Mouse (Mus musculus) telencephalon, adult 2 months (tissue): Measurements from ENCODE around the gene Col4a3bp.

Experiments
- DNase-seq: peaks from one replicate; pipeline ENCODE4 v3.0.0-alpha.2; 2011; ENCODE audit warnings: low read depth, low spot score

Gene Col4a3bp

DNA sequence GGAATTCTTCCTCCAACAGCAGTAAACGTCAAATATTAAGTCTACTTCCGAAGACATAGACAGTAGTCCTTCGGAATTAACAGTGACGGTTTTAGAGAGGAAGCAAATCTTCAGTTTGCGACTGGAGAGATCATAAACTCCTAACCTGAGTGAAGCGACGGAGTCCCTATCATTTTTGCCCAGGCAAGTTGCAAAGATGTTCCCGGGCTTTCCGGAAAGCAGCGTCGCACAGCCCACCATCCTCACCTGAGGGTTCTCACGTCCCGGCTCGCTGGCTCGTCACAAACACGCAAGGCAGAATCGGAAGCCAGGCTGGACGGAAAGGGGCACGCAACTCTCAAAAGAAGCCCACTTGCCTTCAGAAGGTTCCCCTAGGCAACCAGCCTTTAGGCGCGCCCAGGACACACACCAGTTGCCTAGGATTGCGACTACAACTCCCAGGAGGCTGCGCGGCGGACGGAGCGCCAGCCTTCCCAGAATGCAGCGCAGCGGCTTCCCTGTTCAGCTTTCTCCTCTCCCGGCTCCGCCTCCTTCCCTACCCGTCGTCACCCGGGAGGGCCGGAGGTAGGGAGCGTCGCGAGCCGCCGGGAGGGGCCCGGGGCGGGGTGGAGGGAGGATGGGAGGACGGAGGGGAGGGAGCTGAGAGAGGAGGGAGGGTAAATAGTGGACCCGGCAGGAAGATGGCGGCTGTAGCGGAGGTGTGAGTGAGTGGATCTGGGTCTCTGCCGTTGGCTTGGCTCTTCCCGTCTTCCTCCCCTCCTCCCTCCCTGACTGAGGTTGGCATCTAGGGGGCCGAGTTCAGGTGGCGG lies at the start of gene Col4a3bp, which contains the start of gene Polk:
Gene Col4a3bp (plus strand): TSS at position 538 of the 809 bp plus-strand sequence.
Gene Polk (minus strand): TSS at position 499 of the 809 bp plus-strand sequence.
- peak; percentile 95 for DNase-seq

DNA sequence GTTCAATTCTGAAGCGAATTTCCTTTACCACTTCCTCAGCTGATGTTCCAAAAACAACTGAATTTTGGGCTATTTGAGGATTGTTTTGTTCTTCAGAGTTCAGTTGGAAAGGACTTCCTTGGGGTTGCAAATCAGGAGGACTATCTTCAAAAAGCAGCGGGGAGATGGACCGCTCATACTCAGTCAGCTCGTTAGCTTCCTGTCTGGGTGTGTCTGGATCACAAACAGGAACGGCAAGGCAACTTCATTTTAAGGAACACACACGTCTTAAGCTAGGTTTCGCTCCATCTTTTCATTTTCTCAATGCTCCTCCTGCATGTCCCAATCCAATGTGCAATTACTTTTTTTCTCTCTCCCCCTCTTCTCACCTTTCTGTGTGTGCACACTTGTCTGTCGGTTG lies 45.8 kb upstream of the Col4a3bp start:
- no peak for DNase-seq

DNA sequence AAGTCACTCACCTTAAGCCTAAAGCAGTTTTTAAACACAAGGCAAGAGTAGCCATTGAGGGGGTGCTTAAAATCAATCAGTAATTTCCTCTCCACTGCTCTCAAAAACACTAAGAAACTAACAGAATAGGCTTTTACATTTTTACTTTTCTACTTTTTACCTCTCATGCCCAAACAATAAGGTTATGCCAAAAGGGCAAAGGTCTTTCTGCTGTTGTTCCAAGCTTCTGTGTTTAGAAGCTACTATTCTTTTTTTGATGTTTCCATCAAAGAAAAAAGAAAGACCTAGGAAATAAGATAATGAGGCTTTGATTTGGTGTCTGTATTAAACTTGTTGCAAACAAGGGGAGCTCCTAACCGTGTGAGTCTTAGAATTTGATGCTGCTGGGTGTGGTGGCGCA lies 42.5 kb upstream of the Col4a3bp start:
- no peak for DNase-seq

DNA sequence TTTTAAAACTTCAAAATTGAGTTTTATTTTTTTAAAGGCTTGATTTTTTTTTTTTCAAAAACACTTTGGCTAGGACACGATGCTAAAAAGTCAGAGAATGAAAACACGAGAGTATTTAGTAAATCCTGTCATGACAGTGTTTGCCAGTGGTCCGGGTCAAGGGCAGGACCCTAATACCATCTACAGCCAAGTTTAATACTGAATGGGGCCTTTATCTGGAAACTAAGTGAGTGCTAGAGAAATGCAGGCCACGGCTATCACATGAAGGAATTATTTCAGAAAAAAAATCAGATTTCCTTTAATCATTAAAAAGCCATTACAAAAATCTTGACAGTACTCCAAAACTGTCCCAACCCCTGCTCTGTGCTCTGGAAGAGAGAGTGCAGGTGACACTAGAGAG lies 36.8 kb upstream of the Col4a3bp start:
- no peak for DNase-seq

DNA sequence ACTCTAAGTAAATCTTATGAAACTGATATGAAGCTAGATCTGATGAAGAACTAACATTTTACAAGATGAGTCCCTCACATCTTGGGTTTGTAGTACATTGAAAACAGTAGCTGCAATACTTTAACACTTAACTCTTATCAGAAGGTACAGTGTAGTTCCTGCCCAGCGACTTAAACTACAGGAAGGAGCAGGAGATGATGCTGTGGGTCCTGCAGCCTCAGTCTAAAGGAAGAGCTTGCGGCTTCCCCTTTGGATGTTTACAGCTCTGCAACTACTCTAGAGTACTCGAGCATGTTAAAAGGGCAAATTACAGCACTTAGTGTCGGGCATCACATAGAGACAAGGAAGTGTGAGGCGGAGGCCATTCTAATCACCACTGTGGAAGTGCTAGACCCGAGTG lies 36.1 kb upstream of the Col4a3bp start:
- no peak for DNase-seq

DNA sequence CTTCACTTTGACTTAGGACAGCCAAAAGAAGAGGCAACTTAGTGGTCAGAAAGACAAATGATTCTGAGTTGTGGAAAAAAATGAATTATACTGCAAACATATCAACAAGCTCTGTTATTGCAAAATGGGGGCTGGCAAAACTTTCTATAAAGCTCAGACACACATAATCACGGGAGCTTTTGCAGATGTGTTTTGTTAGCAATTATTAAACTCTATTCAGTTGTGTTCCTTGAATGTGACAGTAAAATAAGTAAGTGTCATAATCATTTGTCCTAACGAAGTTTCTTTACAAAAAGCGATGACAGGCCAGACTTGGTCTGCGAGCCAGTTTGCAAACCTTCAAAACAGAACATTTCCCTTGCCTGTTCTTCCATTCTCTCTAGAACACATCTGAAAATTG lies 34.9 kb upstream of the Col4a3bp start:
- DNase-seq: no peak

DNA sequence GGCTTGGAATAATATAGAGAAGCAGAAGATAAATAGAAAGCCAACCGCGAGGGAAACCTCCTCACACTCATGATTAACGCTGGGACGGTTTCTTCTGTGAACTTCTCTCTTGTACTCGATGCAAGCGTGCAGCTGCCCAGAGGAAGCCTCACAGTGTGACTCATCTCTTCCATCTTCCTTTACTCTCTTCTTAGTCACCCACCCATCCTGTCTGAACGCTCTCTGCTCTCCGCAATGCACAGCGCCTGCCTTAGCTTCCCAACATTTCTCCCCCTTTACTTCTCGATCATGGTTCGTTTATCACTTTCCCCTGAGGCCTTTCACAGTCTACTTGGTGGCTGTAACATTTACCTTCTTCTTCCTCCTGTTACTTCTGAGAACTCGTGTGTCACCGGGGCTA lies 31.8 kb upstream of the Col4a3bp start:
- peak; percentile 33 for DNase-seq

DNA sequence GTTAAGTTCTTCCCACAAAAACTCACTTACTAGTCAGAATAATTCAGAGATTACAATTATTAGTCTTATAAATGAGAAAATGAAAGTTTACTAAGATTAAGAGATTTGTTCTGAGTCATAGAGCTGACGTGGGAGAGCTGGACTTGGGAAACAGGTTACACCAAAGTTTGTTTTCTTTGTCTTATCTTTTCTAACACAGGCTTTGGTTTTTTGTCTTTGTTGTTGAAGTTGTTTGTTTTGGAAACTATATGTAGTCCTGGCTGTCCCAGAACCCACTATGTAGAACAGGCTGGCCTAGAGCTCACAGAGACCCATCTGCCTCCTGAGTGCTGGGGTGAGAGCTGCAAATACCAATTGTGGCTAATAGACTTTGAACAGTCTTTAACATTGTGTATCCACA lies 31.2 kb upstream of the Col4a3bp start:
- DNase-seq: no peak

DNA sequence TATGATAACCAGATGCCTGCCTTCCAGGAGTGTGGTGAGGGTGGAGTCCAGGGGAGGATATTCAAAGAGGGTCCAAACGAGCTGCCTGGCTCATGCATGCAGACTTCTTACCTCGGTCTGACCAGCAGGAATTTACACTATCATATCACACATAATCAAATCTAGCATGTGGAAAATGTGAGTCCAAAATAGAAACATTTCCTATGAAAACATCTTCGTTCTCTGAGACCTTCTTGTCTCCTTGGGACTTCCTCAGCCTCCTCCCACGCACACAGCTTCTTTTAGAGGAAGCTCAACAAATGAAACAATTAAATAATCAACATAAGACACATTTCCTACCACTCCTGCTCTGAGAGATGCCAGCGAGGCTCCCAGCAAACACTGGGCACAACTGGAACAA lies 30.5 kb upstream of the Col4a3bp start:
- DNase-seq: no peak

DNA sequence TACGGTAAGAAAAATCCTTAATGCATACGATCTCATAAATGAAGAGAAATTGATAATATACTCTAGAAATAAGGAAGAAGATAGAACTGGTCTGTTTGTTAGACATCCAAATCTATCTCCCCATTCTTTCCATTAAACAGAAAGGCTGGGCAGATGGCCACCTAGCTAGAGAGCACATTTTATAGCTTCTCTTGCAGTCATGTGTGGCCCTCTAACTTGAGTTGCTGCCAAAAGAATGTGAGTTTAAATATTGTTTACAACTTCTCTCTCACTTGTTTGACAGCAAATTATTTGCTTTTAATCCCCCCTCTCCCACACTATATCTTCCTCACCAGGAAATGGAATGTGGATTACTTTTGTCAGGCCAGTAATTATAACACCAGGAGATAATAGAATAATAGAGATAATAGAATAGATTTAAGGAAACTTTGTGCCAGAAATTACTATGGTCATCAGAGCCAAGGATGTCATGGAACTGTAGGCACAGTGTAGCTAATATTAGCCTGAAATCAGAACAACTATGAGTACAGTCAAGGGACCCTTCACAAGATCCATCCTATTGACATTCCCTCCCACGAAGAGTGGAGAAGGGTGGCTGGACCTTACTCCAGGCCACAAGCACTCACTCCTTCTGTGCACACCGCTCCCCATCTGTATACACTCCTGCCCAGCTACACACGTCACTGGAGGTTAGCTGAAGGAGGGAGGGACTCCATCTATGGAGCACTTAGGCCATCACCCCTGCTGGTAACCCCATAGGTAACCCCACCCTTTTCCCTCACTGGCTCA lies 28.1 kb upstream of the Col4a3bp start:
- no peak for DNase-seq

DNA sequence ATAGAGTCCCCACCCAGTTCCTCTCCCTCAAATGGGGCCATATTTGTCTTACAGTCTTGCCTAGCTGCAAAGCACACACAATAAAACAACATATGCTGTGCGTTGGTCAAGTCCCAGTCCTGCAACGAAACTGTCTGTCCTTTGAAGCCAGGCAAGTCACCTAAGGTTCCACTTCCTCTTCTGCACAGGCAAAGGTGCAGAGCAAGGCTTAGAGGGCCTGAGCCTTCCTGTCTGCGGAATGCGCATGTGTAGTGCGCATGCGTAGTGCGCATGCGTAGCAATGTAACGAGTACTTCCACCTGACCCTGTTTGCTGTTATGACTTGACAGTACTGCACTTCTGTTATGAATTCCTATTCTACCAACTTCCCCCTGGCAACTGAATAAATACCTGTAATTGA lies 26.2 kb upstream of the Col4a3bp start:
- no peak for DNase-seq

DNA sequence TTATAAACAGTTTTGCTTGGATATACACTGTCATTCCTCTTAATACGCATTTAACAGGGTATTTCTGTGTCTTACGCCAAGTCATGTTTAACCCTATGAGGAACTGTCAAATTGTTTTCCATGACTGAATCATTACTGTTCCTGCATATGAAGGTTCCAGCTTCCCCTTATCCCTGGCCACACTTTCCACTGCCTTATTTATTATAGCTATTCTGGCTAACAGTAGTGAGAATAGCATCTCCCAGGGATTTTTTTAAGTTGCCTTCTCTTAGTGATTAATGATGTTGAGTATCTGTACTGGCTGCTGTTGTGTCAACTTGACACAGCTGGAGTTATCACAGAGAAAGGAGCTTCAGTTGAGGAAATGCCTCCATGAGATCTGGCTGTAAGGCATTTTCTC lies 25.1 kb upstream of the Col4a3bp start:
- DNase-seq: no peak

DNA sequence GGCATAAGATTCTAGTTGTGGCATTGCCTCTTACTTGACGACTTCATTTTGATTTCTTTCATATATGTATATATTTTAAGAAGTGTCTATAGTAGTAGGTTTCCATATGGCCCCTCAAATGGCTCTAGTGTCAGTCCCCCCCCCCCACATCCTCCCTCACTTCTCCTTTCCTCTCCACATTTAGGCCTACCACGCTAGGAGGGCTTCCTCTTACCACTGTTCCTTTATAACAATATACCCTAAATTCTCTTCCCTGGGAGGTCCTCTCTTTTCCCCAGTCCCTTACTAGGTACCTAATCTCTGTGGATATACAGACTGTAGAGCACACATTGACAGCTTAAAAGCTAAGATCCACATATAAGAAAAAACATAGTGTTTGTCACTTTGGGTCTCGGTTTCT lies 21.1 kb upstream of the Col4a3bp start:
- DNase-seq: no peak

DNA sequence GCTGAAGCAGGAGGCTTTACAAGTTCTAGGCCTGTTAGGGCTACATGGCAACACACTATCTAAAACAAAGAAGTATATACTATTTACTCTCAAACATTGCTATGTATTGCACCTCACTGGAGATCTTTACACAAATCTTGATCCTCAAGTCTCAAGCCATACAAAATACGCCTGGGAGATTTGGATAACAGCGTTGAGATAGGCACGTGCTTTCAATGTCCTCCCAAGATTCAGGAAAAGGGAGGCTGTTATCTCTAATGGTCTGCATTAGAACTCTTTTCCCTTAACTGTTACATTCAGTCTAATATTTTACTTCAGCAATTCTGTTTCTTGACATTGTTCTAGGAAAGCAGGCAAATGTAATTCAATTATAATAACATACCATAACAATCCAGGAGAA lies 15.4 kb upstream of the Col4a3bp start:
- DNase-seq: no peak

DNA sequence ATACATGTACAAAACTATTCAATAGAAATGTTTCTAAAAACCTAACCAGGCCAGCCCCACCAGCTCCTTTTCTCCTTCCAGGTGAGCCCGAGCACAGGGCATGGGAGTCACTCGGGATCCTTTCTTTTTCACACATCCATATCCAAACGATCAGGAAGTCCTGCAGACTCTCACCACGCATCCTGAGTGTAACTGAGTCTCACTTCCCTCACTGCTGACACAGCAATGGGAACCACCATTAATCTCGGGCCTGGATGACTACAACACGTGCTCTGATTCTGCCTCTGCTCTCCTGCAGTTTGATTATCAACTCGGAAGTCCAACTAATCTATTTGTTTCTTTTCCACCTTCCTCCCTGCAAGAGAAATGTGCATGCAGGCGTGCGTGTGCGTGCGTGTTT lies 14.6 kb upstream of the Col4a3bp start:
- DNase-seq: no peak

DNA sequence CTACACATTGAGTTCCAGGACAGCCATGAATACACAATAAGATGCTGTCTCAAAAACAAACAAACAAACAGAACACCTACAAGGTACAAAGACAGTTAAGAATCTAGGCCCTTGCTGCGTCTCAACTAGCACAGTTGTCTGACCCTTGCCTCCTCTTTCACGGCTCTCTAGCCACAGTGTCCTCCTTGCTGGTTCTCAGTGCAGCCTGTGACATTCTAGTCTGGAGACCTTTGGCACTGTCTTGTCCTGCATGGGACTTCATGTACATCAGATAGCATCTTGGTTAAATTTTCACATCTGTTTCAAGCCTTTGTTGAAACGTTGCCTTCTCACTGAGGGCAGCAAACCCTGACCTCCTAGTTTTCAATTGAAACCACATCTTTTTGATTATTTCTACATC lies 13.6 kb upstream of the Col4a3bp start:
- no peak for DNase-seq

DNA sequence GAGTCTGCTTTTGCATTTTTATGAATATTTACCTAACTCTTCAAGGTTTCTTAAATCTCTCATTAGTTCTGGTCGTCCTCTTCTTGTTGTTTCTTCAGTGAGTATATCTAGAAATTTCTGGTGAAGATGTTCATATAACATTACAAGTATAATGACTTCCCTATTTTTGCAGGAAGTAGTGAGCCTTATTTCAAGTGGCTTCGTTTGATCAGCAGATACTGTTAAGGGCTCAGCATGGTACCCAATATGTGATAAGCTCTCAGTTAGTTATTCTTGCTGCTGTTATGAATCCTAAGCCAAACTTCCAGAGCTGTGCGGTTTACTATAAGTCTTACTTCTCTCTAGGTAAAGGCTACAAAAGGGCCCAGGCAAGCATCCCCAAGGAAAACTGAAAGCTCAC lies 12.9 kb upstream of the Col4a3bp start:
- DNase-seq: no peak

DNA sequence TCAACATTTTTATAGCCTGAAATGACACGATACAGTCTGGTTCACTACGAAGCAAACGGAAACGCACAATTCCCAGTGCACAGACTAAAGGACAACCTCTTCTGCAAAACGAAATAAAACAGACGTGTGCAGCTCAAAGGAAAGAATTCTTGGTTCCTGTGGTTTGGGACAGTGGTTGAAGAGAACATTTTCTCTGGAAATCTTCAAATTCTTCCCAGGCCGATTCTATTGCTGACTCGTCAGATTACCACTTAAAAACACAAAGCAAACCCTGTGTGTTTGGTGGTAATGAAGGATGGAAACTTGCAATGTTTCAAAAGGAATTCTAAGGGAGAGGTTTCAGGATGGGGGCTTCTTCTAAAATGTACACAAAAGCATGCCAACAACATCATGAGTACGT lies 12.4 kb upstream of the Col4a3bp start:
- DNase-seq: no peak

DNA sequence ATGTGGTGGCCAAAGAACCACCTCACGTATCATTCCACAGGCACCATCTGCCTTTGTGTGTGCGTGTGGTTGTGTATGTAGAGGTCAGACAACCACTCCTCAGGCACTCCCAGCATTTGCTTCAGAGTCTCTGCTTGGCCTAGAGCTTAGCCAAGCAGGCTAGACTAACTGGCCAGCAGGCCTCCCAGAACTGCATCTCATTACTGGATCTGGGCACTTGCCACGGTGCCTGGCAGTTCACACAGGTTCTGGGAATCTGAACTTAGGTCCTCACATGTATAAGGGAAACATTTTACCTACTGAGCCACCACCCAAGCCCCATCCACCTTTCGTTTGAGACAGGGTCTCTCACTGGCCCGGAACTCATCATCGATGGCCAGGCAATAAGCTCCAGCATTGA lies 10.2 kb upstream of the Col4a3bp start:
- DNase-seq: no peak

DNA sequence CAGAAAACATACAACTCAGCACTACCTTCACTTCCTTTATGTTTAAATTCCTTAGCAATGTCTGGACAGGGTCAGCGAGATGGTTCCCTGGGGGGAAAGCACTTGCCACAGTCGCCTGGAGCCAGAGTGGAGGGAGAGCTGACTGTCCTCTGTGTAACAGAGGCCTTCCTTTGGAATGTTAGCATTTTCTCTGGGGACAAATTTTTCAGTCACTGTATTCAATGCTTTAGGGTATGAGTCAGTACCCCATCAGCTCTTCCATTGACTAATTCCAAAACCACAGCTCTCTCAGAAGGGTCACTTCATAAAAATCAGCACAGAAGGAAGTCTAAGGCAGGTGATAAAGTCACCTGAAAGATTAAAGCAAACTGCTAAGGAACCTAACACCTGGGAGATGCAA lies 8.7 kb upstream of the Col4a3bp start:
- no peak for DNase-seq

DNA sequence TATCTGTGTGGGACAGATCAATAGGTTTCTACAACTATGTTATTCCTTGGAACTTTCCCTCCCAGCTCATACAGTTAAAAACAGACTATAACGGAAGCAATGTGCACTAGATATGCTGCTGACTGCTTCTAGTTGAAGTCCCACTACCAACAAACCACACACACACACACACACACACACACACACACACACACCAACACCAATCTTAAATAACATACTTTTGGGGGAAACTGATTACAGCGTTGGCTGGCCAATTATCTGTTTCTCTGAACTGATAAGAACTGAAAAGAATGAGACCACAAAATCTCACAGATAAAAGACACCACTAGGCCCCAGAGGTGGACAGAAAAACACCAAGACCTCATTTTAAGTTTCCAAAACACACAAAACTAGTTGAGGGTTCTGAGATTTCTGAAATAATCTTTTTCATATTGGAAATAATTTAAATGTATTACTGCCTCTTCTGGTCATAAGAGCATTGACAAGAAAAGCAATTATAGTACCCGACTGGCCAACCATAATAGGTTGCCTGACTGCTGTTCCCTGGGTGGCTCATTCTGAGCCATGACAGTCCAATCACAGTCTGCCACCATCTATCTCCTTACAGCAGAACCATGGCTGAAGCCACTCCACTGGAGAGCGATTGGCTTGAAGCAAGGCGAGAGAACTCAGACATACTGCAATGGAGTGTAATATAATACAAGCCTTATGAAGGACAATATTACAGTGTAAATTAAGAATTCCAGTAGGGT lies 5.4 kb upstream of the Col4a3bp start:
- DNase-seq: no peak

DNA sequence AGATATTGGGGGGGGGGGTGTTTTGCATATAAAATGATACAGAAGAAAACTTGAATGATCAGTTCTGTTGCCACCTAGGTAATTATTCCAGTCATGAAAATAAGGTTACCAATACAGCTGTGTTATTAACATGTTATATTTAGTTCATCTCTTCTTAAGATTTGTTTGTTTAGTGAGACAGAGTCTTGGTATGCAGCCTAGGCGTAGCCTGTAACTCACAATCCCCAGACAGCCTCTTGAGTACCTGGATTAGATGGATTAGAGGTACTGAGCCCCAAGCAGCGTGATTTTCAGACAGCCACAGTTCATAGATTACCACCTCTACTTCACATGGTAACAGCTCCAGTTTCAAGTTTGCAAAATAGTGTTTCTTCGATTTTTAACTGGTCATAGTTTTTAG lies 4.3 kb upstream of the Col4a3bp start:
- no peak for DNase-seq
